Mouse (Mus musculus) G1E (cell line): ENCODE data around the gene Flad1. TPM values are rescaled to one million over a fixed set of nuclear protein-coding genes. Genes with fewer than 3 reads are reported as not detected.
A peak's percentile ranks its signal among the peaks of the same experiment; 100 is the strongest.

Experiments
- ATAC-seq: 2 replicates; pipeline ENCODE4 v1.8.0; 2016; ENCODE audit warnings: mild to moderate bottlenecking; ENCODE audit not compliant: insufficient number of reproducible peaks, poor library complexity, low FRiP score, severe bottlenecking; ENCODE audit errors: extremely low read depth
- DNase-seq: peaks from one replicate; pipeline ENCODE4 v3.0.0; 2012; ENCODE audit warnings: low spot score
- H3K27me3 ChIP-seq: 2 replicates; pipeline ENCODE4 v1.6.1; 2012; ENCODE audit warnings: mild to moderate bottlenecking, low read length, inconsistent platforms; ENCODE audit not compliant: insufficient read depth
- H3K36me3 ChIP-seq: replicated peaks from 2 replicates; pipeline ENCODE3; 2012; ENCODE audit warnings: mild to moderate bottlenecking, inconsistent platforms
- H3K4me1 ChIP-seq: 2 replicates; pipeline ENCODE4 v1.6.1; 2012; ENCODE audit warnings: low read depth, low read length, inconsistent platforms, mixed read lengths; ENCODE audit not compliant: insufficient read depth
- H3K4me3 ChIP-seq: 2 replicates; pipeline ENCODE4 v1.5.1; 2012; ENCODE audit warnings: low read depth, mild to moderate bottlenecking, inconsistent platforms, low read length, moderate library complexity, mixed read lengths
- H3K9me3 ChIP-seq: replicated peaks from 2 replicates; pipeline ENCODE4 v1.6.1; 2012; ENCODE audit warnings: inconsistent platforms
- CTCF ChIP-seq: IDR thresholded peaks from 2 replicates; pipeline ENCODE4 v1.5.1; 2012; ENCODE audit warnings: low read depth, low read length, inconsistent platforms, mixed read lengths
- GATA1 ChIP-seq: IDR thresholded peaks from 2 replicates; pipeline ENCODE4 v1.6.1; 2012; ENCODE audit warnings: borderline replicate concordance, low read length, inconsistent platforms, mixed read lengths
- GATA2 ChIP-seq: IDR thresholded peaks from 2 replicates; pipeline ENCODE4 v1.6.1; 2012; ENCODE audit warnings: low read depth, low read length, inconsistent platforms, borderline replicate concordance
- POLR2AphosphoS5 ChIP-seq: IDR thresholded peaks from 2 replicates; pipeline ENCODE4 v1.6.1; 2012; ENCODE audit warnings: low read depth, low read length, inconsistent platforms; ENCODE audit not compliant: insufficient replicate concordance
- TAL1 ChIP-seq: conservative IDR thresholded peaks from 2 replicates; pipeline ENCODE4 v1.6.1; 2012; ENCODE audit warnings: low read depth, low read length, inconsistent platforms, mixed read lengths
- polyA plus RNA-seq: library from polyadenylated mRNA; stranded (reverse); fragments of >175 nt; gene quantifications from 2 replicates; pipeline ENCODE4 v1.2.3, GENCODE M21; 2012
- total RNA-seq, 2 experiments: library from RNA; stranded (forward) in 1 of 2; stranded (reverse) in 1 of 2; fragments of 200-1000 nt in 1 of 2; fragments of >200 nt in 1 of 2; fragmentation: Nextera tagmentation in 1 of 2; gene quantifications; 2 replicates each; pipeline ENCODE4 v1.2.3; 2014 to 2017

Flad1 gene
- total and polyA plus RNA-seq, 3 experiments: 17.8 to 22.0 (median 18.0) TPM

DNA sequence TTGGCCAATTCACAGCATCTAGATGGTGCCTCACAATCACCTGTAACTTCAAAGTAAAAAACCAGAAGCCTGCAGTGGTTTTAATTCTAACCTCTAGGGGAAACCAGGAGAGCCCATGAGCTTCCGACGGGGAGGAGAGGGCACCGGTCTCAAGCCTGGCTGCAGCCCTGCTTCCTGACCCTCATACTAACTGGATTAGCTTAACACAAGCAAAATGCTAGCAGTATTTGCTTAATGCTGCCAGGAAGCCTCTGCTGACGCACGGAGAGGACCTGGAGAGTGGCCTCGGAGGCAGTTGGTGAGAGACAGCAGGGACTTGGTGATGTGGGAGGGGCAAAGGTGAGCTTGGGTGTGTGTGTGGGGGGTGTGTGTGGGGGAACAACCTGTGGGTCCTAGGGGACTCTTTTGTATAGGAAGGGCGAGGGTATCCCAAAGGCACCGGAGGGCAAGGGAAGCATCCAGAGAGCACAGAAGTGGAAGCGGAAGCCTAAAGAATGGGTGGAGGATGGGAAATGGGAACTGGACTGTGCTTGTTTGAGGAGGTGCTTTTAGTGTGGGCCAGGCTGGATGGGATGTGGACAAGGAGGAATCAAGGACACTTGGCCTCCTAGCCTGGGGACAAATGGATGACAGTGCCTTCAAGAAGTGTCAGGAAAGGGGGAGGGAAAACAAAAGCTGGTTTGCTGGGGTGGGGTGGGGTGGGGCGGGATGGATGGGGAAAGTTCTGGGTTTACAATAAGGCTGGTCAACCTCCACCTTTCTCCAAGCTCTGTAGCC, 42.9 kb upstream of the Flad1 start, which contains the start of gene Pmvk:
Pmvk (plus strand) TSS at position 141 of the 777 bp plus-strand sequence.
- peaks cover 3% of the 10 kb centered on the region for H3K27me3 ChIP-seq
- no peaks in the 10 kb centered on the region for H3K36me3 ChIP-seq
- ATAC-seq (no peak), DNase-seq (no peak)
- no peak within 1 kb of the TSS for H3K4me3 ChIP-seq
- TF ChIP-seq POLR2AphosphoS5 (no peak), GATA1 (no peak), TAL1 (no peak)
- no peaks in the 10 kb centered on the region for H3K9me3 ChIP-seq
- H3K4me1 ChIP-seq: peaks cover 43% of the 10 kb centered on the region

DNA sequence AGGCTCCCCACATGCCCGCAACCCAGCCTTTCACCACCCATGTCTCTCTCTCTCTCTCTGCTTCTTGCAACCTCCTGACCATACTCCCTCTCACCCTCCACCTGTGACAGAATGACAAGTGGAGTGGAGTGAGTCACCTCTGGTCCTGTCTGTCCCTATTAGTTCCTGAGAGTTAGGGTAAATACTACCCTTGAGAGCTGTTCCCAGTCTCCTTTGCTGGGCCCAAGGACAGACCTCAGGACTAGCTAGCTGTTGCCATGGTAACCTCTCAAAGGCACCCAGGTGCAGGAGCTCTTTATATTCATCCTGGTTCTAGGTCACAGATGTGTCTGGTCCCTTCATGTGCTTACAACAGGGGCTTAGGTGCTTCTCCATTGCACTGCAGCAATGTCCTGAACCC, 40.2 kb upstream of the Flad1 start:
- Histone ChIP-seq H3K27me3 (peaks cover 3% of the 10 kb centered on the region), H3K4me1 (peaks cover 45% of the 10 kb centered on the region), H3K4me3 (no peak overlapping the region), H3K9me3 (no peaks in the 10 kb centered on the region), H3K36me3 (peaks cover 21% of the 10 kb centered on the region)
- TF ChIP-seq GATA1: no peak
- TF ChIP-seq POLR2AphosphoS5: no peak
- TF ChIP-seq GATA2: no peak
- TF ChIP-seq TAL1: no peak
- no peak for TF ChIP-seq CTCF
- ATAC-seq (no peak), DNase-seq (no peak)

DNA sequence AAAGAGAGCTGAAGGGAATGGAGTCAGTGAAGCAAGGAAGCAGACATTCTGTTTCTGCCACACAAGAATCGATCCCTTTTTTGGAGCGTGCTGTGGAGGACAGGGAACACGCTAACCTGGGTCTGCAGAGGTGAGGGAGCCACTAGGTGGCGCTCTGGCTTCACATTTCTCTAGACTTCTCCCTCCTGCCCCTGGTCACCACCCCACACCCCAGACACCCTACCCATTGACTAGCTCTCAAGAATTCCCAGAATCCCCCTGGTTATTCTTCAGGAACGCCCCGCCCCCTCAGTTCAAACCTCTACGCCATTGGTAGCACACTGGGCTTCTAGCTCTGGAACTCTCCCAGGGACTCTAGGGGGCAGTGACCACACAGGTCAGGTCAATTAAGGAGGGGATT, 37.9 kb upstream of the Flad1 start:
- Histone ChIP-seq H3K36me3 (peaks cover 45% of the 10 kb centered on the region), H3K9me3 (no peaks in the 10 kb centered on the region), H3K4me3 (peak overlapping the region; percentile 66; the same call in 1 of the 2 replicates), H3K4me1 (peaks cover 39% of the 10 kb centered on the region), H3K27me3 (peaks cover 2% of the 10 kb centered on the region)
- no peak for ATAC-seq
- TF ChIP-seq TAL1 (no peak), CTCF (peak; percentile 83)
- DNase-seq: peak; percentile 72

DNA sequence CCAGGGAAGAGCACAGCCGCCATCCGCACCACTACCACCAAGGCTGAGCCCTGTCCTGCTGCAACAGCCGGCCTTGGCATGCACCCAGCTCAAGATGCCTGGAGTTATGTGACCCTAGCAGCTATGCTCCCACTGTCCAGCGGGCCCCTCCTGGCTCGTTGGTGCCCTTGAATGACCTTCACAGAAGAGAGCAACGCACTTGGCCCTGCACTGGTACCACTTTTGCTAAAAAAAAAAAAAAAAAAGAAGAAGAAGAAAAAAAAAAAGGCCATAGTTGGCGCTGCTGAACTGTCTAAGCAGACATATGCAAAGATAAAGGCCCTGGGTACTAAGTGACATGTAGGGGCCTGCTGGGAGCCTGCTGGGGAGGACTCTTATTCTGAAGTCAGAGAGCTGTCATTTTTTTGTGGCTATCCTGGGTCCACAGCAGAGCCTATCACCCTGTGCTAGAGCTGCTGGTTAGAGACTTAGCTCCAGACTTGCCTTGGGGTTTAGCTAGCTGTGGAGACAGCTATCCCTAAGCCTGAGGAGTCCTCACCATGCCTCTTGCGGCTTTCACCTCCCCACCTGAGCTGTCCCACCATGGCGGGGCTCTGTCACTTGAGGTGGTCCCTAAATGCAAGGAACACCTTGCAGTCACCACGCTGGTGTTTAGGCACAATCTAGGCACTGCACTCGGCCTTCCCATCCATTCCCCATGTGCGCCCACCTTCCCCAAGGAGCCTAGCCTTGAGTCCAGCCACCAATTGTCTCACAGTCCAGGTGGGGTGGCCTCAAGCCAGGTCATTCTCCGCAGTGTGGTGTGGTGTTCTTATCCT, 37.3 kb upstream of the Flad1 start:
- Histone ChIP-seq H3K4me1 (peaks cover 39% of the 10 kb centered on the region), H3K4me3 (peak overlapping the region; percentile 66; the same call in 1 of the 2 replicates), H3K36me3 (peaks cover 51% of the 10 kb centered on the region), H3K27me3 (no peaks in the 10 kb centered on the region; the same call in 1 of the 2 replicates), H3K9me3 (no peaks in the 10 kb centered on the region)
- DNase-seq: peak; percentile 85
- ATAC-seq: peak; percentile 82
- no peak for TF ChIP-seq POLR2AphosphoS5
- no peak for TF ChIP-seq CTCF
- TF ChIP-seq TAL1: no peak
- no peak for TF ChIP-seq GATA2
- TF ChIP-seq GATA1: no peak

DNA sequence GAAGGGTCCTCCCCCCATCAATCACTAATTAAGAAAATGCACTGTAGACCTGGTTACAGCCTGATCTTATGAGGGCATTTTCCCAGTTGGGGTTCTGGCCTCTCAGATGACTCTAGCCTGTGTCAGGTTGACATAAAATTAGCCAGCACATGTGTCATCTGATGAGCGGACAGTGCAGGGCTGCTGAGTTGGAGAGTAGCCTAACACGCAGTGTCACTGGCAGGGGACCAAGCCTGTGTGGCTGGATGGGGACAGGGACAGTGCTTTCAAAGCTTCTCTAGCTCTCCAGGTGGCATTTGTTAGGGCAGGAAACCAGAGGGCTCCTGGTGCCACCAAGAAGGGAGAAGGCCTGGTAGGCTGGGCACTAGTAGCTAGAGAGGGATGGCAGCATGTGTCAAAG, 29.0 kb upstream of the Flad1 start:
- TF ChIP-seq GATA2: no peak
- peaks cover 68% of the 10 kb centered on the region for H3K36me3 ChIP-seq
- no peak for ATAC-seq

DNA sequence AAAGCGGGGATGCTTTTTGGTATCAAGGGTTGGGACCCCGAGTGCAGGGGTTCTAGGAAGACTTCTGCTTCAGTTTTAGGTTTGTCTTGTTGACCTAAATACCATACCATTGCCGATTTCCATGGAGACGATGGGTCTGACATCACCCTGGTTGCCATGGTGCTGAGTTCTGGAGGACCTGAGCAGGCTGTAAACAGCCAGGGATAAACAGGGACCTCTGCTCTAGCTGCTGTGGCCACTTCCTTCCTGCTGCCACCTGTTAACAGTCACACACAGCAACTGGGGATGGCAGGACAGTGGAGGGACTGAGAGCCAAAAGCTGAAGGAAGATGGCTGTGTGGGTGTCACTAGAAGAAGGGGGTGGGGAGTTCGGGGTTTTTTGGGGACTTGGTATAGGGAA, 25.6 kb upstream of the Flad1 start:
- peaks cover 67% of the 10 kb centered on the region for H3K36me3 ChIP-seq
- no peaks in the 10 kb centered on the region for H3K27me3 ChIP-seq
- ATAC-seq (no peak), DNase-seq (peak; percentile 8)
- peak overlapping the region; percentile 68 for H3K4me3 ChIP-seq
- TF ChIP-seq GATA1 (no peak), TAL1 (no peak), POLR2AphosphoS5 (no peak), GATA2 (no peak), CTCF (no peak)
- peaks cover 46% of the 10 kb centered on the region for H3K4me1 ChIP-seq
- H3K9me3 ChIP-seq: no peaks in the 10 kb centered on the region

More for the DNA sequence above, 29.0 kb upstream of the Flad1 start:
- H3K9me3 ChIP-seq: no peaks in the 10 kb centered on the region
- DNase-seq: no peak
- H3K4me1 ChIP-seq: peaks cover 30% of the 10 kb centered on the region
- H3K27me3 ChIP-seq: no peaks in the 10 kb centered on the region
- H3K4me3 ChIP-seq: no peak overlapping the region
